Mouse (Mus musculus): ENCODE results near the gene Rasl10b.

Rasl10b gene

GRCm38 (mm10) chr11:83409087-83409754, at the start of gene Rasl10b:
Gene Rasl10b, plus strand, starts transcription at chr11:83409137.
- DNase-seq: peak; percentile 68

GRCm38 (mm10) chr11:83364656-83365055, 44.3 kb upstream of the Rasl10b start:
- no peak for DNase-seq

- DNase-seq: no peak
Measured at GRCm38 (mm10) chr11:83371267-83371666, 37.7 kb upstream of the Rasl10b start.

- no peak for DNase-seq
Measured at GRCm38 (mm10) chr11:83379745-83380341, 29.1 kb upstream of the Rasl10b start.

GRCm38 (mm10) chr11:83382876-83383531, 25.9 kb upstream of the Rasl10b start:
- no peak for DNase-seq

- DNase-seq: no peak
Measured at GRCm38 (mm10) chr11:83383532-83383887, 25.4 kb upstream of the Rasl10b start.

- no peak for DNase-seq
Measured at GRCm38 (mm10) chr11:83393062-83393461, 15.9 kb upstream of the Rasl10b start.

- no peak for DNase-seq
Measured at GRCm38 (mm10) chr11:83394802-83395439, 14.0 kb upstream of the Rasl10b start.

- DNase-seq: no peak
Measured at GRCm38 (mm10) chr11:83397626-83398025, 11.3 kb upstream of the Rasl10b start.

GRCm38 (mm10) chr11:83398724-83399123, 10.2 kb upstream of the Rasl10b start:
- DNase-seq: no peak

GRCm38 (mm10) chr11:83403787-83404186, 5.2 kb upstream of the Rasl10b start:
- peak; percentile 3 for DNase-seq

- no peak for DNase-seq
Measured at GRCm38 (mm10) chr11:83406391-83406790, 2.5 kb upstream of the Rasl10b start.

- no peak for DNase-seq
Measured at GRCm38 (mm10) chr11:83408242-83408641, 695 bp upstream of the Rasl10b start.

GRCm38 (mm10) chr11:83409792-83410291, 905 bp downstream of the Rasl10b start:
- DNase-seq: peak; percentile 34

- DNase-seq: no peak
Measured at GRCm38 (mm10) chr11:83410510-83410909, 1.6 kb downstream of the Rasl10b start.

GRCm38 (mm10) chr11:83417080-83417479, 8.1 kb downstream of the Rasl10b start:
- no peak for DNase-seq

- DNase-seq: no peak
Measured at GRCm38 (mm10) chr11:83417708-83418107, 8.8 kb downstream of the Rasl10b start.

- DNase-seq: peak; percentile 77
Measured at GRCm38 (mm10) chr11:83418566-83418965, 9.6 kb downstream of the Rasl10b start.

- no peak for DNase-seq
Measured at GRCm38 (mm10) chr11:83420338-83420737, 11.4 kb downstream of the Rasl10b start.

- no peak for DNase-seq
Measured at GRCm38 (mm10) chr11:83421305-83421704, 12.4 kb downstream of the Rasl10b start.

- DNase-seq: peak; percentile 66
Measured at GRCm38 (mm10) chr11:83424681-83425080, 15.7 kb downstream of the Rasl10b start.

- DNase-seq: no peak
Measured at GRCm38 (mm10) chr11:83426964-83427363, 18.0 kb downstream of the Rasl10b start.

GRCm38 (mm10) chr11:83429355-83429754, 20.4 kb downstream of the Rasl10b start, which contains the start of gene Gas2l2:
Gene Gas2l2, minus strand, starts transcription at chr11:83429455.
- DNase-seq: no peak

All from right cerebral cortex, postnatal 25 days (tissue).